Mouse (Mus musculus) kidney, adult 2 months (tissue): Measurements from ENCODE around the gene Nanos3. TPM values are rescaled to one million over a fixed set of nuclear protein-coding genes. Genes with fewer than 3 reads are reported as not detected.

Experiments
- DNase-seq: peaks from one replicate; pipeline ENCODE4 v3.0.0; 2021
- H3K27ac ChIP-seq: fragments of 200-500 bp; 2 replicates; pipeline ENCODE4 v1.5.1; 2012; ENCODE audit warnings: low read depth, low read length, control low read depth, inconsistent platforms; ENCODE audit not compliant: insufficient read depth
- H3K27me3 ChIP-seq: fragments of 200-500 bp; replicated peaks from 2 replicates; pipeline ENCODE4 v1.6.1; 2012; ENCODE audit warnings: mild to moderate bottlenecking, moderate library complexity, low read length, inconsistent platforms; ENCODE audit not compliant: control insufficient read depth, insufficient read depth
- H3K36me3 ChIP-seq: fragments of 200-500 bp; 2 replicates; pipeline ENCODE4 v1.6.1; 2012; ENCODE audit warnings: mild to moderate bottlenecking, moderate library complexity, low read length, inconsistent platforms; ENCODE audit not compliant: control insufficient read depth, insufficient read depth
- H3K4me1 ChIP-seq: fragments of 200-500 bp; 2 replicates; pipeline ENCODE4 v1.6.1; 2011; ENCODE audit warnings: low read length; ENCODE audit not compliant: control insufficient read depth, insufficient read depth
- H3K4me3 ChIP-seq: fragments of 200-500 bp; 2 replicates; pipeline ENCODE4 v1.5.1; 2011; ENCODE audit warnings: mild to moderate bottlenecking, low read depth, low read length, control low read depth; ENCODE audit not compliant: insufficient read depth
- CTCF ChIP-seq: fragments of 200-500 bp; conservative IDR thresholded peaks from 2 replicates; pipeline ENCODE4 v1.5.1; 2011; ENCODE audit warnings: low read depth, mild to moderate bottlenecking, control low read depth, low read length, moderate library complexity, mixed read lengths; ENCODE audit not compliant: insufficient read depth, insufficient read length
- POLR2A ChIP-seq: fragments of 200-500 bp; IDR thresholded peaks from one replicate; pipeline ENCODE4 v1.6.1; 2011; ENCODE audit warnings: low read depth, low read length, control low read depth
- WGBS: fragments of 180-500 bp; shearing (Covaris S2); methylation state at CpG from one replicate; pipeline ENCODE4 v1.1.7; 2018; 5-methylcytosine and 5-hydroxymethylcytosine counted together
- polyA plus RNA-seq: library from polyadenylated mRNA; depleted of rRNA; stranded (reverse); fragments of >200 nt; gene quantifications from 2 replicates; pipeline ENCODE4 v1.2.3, GENCODE M21; 2012

Nanos3 gene
- polyA plus RNA-seq, 1 experiment, result 1.4 TPM

DNA sequence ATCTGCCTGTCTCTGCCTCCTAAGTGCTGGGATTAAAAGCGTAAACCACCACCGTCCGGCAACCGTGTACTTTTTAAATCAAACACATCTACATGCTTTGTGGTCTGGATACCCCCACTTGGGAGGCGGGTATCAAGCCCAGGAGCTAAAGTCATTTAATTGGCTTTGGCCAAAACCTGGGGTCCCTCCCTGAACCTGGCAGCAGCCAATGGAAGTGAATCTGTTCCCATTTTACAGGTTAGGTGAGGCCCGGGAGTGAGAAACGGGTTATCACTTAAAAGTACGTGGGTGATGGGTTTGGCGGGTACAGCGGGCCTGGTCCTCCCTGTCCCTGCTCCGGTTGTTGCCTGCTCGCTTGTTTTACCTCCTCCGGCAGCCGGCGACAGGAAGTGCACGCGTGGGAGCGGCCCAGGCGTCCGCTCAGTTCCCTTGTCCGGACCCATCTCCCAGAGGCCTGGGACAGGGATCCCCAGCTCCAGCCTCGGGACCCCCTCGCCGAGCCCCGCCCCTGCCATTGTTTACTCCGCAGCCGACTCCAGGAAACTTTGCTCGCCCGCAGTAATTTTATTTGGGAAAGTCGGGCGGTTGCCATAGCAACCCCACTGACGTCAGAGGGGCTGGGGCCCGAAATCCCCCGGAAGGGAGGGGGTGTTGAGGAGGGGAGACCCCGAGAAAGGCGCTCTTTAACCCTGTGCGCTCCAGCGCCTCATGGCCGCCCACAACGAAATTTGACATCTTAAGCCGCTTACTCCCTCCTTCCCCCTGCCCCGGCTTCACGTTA lies 12.3 kb upstream of the Nanos3 start:
- Histone ChIP-seq H3K4me3 (peak overlapping the region; percentile 43), H3K36me3 (no peaks in the 10 kb centered on the region), H3K27me3 (no peaks in the 10 kb centered on the region), H3K4me1 (peaks cover 4% of the 10 kb centered on the region; the same call in 1 of the 2 replicates), H3K27ac (peak overlapping the region; percentile 94)
- 11% methylated on average over 43 of the region's 43 CpGs for WGBS
- no peak for TF ChIP-seq CTCF
- TF ChIP-seq POLR2A, result no peak
- DNase-seq, result peak; percentile 93

DNA sequence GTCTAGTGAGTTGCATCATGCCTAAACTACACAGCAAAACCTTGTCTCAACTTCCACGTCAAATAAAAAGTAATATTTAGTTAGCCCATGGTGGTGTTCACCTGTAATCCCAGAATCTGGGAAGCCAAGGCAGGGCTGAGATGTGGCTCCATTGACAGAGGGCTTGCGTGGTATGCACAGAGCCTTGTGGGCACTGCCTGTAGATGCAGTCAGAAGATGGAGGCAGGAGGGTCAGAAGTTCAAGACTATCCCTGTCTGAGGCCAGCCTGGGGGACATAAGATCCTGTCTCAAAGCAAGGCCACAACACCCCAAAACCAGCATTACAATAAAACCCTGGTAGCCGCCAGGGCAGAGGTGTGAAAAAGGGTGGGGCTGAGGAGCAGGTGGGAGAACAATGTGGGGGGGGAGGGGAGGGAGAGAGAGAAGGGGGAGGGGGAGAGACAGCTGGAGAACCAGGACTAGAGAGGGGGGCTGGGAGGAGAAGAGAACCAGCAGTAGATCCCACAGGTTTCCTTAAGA lies 9.3 kb upstream of the Nanos3 start:
- DNase-seq, result no peak
- no peak overlapping the region for H3K4me3 ChIP-seq
- H3K27me3 ChIP-seq, result no peaks in the 10 kb centered on the region
- 91% methylated on average over 3 of the region's 3 CpGs for WGBS
- H3K27ac ChIP-seq, result no peak overlapping the region
- peaks cover 4% of the 10 kb centered on the region; the same call in 1 of the 2 replicates for H3K4me1 ChIP-seq
- H3K36me3 ChIP-seq, result no peaks in the 10 kb centered on the region
- no peak for TF ChIP-seq CTCF

DNA sequence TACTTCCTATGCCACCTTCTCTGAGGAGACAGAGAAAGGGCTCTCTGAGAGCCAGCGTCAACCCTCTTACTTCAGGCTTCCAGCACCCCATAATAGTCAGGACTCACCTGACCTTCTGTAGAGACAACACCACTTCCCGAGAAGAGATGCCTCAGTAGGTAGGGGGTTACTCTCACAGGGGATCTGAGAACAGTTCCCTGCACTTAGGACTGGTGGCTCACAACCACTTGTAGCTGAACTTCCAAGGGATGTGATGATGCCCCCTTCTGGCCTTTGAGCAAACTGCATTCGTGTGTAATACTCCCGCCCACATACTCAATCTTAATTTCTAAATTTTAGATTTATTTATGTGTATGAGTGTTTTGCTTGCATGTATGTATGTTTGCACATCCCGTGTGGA lies 8.5 kb upstream of the Nanos3 start:
- Histone ChIP-seq H3K4me1 (peaks cover 1% of the 10 kb centered on the region; the same call in 1 of the 2 replicates), H3K27ac (no peak overlapping the region), H3K36me3 (no peaks in the 10 kb centered on the region), H3K4me3 (no peak overlapping the region), H3K27me3 (no peaks in the 10 kb centered on the region)
- TF ChIP-seq POLR2A, result no peak
- peak; percentile 44 for TF ChIP-seq CTCF
- DNase-seq, result no peak
- WGBS, result 96% methylated on average over 5 of the region's 5 CpGs

DNA sequence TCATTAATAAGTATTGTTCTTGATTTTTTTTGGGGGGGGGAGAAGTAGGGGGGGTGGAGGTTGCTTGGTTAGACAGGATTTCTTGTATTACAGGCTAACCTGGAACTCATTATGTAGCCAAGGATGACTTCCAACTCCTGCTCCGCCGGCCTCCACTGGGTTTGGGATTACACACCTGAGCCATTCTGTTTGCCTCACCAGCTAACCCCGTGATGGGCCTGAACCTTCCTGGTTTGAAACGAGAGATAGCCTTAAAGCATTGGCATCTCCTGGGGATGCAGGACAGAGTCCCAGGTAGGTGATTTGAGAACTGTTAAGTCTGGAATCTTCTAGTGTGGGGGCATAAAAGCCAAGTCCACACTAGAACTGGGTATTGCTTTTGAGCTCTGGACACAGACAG lies 8.1 kb upstream of the Nanos3 start:
- H3K27me3 ChIP-seq, result no peaks in the 10 kb centered on the region
- no peak overlapping the region for H3K4me3 ChIP-seq
- no peak for DNase-seq
- no peak for TF ChIP-seq CTCF
- TF ChIP-seq POLR2A, result no peak
- H3K4me1 ChIP-seq, result no peaks in the 10 kb centered on the region
- H3K27ac ChIP-seq, result no peak overlapping the region
- 83% methylated on average over 4 of the region's 4 CpGs for WGBS
- H3K36me3 ChIP-seq, result no peaks in the 10 kb centered on the region

DNA sequence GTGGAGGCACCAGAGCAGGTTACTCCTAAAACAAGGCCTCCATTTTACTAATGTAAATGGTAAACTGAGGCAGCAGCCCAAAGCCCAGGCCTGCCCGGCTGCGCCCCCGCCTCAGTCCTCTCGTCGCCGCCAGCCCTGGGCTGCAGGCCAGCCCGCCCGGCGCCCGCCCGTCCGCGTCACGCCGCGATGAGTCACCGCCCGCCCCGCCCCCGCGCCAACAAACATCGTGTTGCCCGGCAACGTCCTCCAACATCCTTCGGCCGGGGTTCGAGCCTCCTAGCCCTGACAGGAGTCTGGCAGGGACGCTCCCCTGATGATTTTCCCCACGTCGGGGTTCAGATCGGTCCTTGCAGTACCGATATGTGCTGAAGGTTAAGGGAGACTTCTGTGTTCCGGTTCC lies 7.5 kb upstream of the Nanos3 start:
- Histone ChIP-seq H3K4me3 (peak overlapping the region; percentile 36), H3K27me3 (no peaks in the 10 kb centered on the region), H3K27ac (peak overlapping the region; percentile 90), H3K4me1 (no peaks in the 10 kb centered on the region), H3K36me3 (no peaks in the 10 kb centered on the region)
- 7% methylated on average over 33 of the region's 33 CpGs for WGBS
- TF ChIP-seq POLR2A (no peak), CTCF (no peak)
- DNase-seq, result peak; percentile 77

DNA sequence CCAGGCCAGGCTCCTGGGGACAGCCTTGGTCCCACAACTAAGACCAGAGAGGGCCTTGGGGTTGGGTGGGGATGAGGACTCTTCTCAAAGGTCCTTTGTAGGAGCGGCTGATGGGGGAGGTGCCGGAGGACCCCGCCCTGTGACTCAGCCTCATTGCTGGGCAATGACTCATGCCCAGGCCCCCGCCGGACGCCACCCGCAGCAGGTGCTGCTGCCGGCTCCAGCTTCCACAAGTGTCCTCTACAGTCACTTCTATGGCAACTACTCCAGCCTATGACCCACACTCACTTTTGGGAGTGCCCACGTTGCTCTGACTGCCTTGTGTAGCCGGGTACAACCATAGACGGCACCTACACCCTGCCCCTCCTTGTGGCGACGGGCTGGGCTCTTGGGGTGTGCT lies 7.0 kb upstream of the Nanos3 start:
- Histone ChIP-seq H3K4me3 (peak overlapping the region; percentile 36), H3K27ac (peak overlapping the region; percentile 90), H3K4me1 (no peaks in the 10 kb centered on the region), H3K27me3 (no peaks in the 10 kb centered on the region), H3K36me3 (no peaks in the 10 kb centered on the region)
- TF ChIP-seq POLR2A (peak; percentile 3), CTCF (no peak)
- DNase-seq, result peak; percentile 78
- WGBS, result 37% methylated on average over 13 of the region's 13 CpGs

DNA sequence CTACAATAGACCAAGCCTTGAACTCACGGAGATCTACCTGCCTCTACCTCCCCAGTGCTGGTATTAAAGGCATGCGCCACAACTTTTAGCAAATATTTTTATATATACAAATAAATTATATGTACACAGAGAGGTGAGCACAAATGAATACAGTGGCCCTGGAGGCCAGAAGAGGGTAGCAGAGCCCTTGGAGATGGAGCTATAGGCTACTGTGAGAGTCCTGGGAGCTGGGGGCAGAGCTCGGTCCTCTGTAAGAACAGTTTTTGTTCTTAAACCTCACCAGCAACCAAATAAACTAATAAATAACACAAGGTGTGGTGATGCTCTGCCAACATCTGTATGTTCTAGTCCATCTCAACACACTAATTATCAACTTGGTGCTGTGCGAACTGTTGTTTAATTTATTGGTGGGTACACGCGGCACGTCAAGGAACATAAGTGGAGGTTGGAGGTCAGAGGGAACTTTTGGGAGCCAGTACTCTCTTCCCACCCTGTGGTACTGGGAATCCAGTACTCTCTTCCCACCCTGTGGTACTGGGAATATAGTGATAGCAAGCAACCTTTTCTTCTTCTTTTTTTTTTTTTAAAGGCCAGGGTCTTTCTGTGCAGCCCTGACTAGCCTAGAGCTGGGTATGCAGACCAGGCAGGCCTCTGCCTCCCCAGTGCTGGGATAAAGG lies 5.3 kb upstream of the Nanos3 start:
- 93% methylated on average over 7 of the region's 7 CpGs for WGBS
- no peak for TF ChIP-seq POLR2A
- TF ChIP-seq CTCF, result no peak

More for the DNA sequence above, 5.3 kb upstream of the Nanos3 start:
- Histone ChIP-seq H3K4me3 (no peak overlapping the region), H3K27me3 (no peaks in the 10 kb centered on the region), H3K27ac (no peak overlapping the region), H3K4me1 (no peaks in the 10 kb centered on the region), H3K36me3 (no peaks in the 10 kb centered on the region)
- no peak for DNase-seq
